Mouse (Mus musculus) thymus, adult 2 months (tissue): ENCODE results near the gene Ccnd2.

ENCODE experiments used
- CTCF ChIP-seq: fragments of 200-500 bp; IDR thresholded peaks from 2 replicates; pipeline ENCODE4 v1.5.1; 2012; ENCODE audit warnings: mild to moderate bottlenecking, control low read depth, low read length, moderate library complexity, borderline replicate concordance; ENCODE audit not compliant: control insufficient read depth, poor library complexity, insufficient read depth; ENCODE audit errors: extremely low read depth
- POLR2A ChIP-seq: fragments of 200-500 bp; IDR thresholded peaks from 2 replicates; pipeline ENCODE4 v1.6.1; 2012; ENCODE audit warnings: mild to moderate bottlenecking, low read length, control low read depth, moderate library complexity; ENCODE audit not compliant: control insufficient read depth, poor library complexity, insufficient read depth; ENCODE audit errors: extremely low read depth

DNA sequence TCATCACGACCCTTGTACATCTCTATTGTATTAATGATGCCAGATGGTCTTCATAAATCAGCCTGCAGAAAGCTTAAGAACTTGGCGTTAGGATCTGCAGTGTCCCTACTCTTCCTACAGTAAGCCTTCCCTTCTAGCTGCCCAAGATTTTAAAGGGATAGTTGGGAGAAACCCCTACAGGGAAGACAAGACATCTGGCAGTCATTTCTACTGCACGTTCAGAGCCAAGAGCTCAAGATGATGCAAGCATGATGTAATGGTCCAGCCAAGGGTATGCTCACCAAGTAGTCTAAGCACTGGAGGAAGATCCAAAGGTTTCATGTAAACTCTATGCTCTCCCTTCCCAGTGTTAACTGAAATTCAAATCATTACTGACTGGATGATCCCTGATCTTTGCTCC, 19.3 kb downstream of the Ccnd2 start:
- no peak for TF ChIP-seq CTCF
- TF ChIP-seq POLR2A, result no peak
